Mouse (Mus musculus) heart, postnatal 10 days (tissue): ENCODE data around the gene Rab3c. TPM values are rescaled to one million over a fixed set of nuclear protein-coding genes. Genes with fewer than 3 reads are reported as not detected.

ENCODE experiments used
- DNase-seq, 2 experiments: peaks; one replicate each; pipeline ENCODE4 v3.0.0; 2021
- intact Hi-C: fragments of 180-260 bp; cut with DNase I; formaldehyde crosslinking; loops from one replicate; pipeline ENCODE4 v1.15.1; 2025
- total RNA-seq, 2 experiments: library from RNA; stranded (reverse); gene quantifications; 2 replicates each; pipeline ENCODE4 v1.2.3; 2021

Gene Rab3c
- total RNA-seq, 2 experiments from 2014 or later, result 0.24 to 0.25 TPM

DNA sequence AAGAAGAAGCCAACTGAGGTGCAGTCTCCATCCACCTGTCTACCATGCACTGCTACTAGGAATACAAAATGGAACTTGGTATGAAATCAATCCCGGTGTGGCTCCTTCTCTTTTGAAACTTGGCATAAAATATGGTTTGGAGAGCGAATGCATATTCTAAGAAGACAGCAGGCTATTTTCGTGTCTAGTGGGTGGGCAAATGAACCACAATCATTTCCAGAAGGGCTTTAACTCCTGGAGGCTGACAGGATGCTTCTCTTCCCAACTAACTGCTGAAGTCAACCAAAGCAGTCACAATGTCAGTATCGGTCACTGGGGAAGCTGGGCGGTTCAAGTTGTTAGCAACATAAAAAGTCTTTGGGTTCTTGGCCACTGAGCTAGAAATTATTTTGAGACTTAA, 81.9 kb downstream of the Rab3c start:
- intact Hi-C loops, result no loop called here
- DNase-seq, result no peak

DNA sequence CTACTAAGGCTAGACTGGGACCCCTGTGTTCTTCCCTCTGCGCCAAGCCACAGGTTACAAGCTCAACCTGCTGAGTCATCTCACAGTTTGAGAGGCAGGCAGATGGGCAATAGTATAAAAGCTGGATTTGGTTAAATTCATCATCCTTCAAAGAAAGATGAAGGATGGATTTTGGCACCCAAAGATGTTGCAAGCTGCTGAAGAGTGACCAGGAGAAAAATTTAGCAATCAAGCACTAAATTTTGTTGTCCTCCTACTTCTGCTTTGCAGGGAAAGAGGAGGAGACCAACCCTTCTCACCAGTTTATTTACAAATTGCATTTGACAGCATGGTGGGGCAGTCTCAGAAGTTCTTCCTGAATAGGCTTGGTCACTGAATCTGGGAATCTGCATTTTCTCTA, 90.8 kb downstream of the Rab3c start:
- intact Hi-C loops, result no loop called here
- DNase-seq, result no peak

DNA sequence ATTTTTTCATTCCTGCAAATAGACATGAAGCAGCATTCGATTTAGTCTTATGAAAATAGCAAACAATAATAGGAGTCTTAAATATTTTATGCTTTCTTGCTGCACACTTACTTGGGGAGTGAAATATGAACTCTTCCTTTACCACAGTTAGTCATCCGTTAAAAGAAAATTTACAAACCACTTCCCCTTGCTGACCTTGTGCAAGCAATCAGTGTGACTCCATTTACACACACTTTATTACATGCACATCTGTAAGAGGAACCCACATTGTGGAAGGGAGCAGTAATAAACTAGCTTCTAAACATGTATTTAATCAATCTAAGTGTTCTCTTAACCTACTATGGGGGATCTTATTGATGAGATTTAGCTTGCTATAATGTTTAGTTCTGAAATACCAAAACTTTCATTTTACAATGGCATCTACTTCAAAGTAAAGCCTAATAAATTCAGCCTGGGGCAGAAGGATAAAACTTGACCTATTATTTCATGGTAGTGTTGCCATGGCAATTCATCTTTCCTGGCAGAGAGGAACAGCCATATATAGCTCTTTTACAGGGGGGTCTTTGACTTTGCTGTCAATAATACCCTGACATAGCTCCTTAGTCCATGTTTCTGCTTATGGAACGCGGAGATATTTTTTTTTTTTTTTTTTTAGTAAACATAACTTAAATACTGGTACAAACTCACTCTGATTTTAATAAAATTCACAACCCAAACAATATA, 95.7 kb downstream of the Rab3c start:
- no peak for DNase-seq
- intact Hi-C loops, result no loop called here

DNA sequence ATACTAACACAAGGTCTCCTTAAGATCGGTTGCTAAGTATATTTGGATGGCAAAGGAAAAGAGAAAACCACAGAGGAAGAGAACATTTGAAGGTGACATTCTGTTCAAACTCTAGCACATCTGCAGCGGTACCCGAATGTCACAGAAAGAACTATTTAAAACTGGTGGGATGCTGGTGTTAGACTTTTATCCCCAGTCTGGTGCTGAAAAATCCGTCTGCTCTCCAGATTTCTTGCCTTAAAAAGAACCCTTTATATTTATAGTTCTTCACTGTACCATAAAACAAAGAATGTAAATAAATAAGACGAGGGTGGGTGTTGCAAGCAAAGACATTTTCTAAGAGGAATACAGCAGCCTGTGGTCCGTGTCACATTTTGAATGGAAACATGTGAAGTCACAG, 105.1 kb downstream of the Rab3c start:
- intact Hi-C loops, result no loop called here
- no peak for DNase-seq

DNA sequence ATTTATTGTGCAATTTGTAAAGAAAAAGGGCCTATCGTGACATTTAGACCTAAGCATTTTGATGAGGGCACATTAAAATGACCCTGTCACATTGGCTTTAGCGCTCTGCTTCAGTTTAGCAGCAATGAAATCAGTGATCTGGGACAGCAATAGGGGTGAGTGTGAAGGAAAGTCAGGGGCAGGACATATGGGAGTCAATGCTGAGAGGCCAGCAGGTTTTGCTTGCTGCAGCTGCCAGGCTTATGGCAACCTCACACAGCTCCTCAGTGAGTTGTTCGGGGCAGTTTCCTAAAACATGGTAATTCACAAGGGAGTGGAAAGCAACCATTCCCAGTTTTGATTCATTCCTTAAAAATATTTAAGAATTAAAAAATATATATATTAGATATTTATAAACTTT, 111.1 kb downstream of the Rab3c start:
- intact Hi-C loops, result no loop called here
- DNase-seq, result no peak

DNA sequence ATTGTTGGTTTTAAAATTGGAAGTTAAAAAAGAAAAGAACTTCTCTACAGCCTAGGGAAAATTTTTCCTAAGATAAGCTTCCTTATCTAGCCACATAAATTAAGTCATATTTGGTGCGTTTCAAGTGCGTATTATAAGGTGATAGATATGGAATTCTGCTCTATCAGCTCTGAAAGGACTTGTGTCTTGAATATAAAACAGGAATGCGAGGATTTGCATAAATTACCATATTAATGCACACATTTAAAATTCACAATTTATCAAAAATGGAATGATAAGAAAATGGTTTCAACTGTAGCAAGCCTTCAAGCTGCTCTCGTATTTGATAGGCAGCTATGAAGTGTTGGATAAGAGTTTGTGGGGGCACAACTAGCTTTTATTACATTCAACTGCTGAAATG, 111.6 kb downstream of the Rab3c start:
- intact Hi-C loops, result no loop called here
- DNase-seq, result no peak

DNA sequence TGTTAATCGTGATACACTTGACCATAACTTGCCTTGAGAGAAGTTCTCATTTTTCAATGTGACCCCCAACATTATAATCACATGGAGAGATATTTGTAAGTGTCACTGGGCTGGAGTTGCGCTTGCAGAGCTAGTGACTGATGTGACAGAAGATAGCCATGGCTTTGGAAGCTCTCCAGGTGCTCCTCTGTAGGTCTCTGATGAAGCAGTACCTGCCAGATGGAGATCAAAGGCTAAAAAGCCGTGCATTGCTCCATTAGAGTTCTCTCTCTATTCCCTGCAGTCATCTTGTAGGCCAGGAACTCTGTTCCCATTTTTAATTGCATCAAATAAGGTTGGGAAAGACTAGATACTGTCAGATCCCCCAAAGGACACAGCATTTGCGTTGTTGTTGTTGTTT, 112.2 kb downstream of the Rab3c start:
- DNase-seq, result no peak
- intact Hi-C loops, result no loop called here

DNA sequence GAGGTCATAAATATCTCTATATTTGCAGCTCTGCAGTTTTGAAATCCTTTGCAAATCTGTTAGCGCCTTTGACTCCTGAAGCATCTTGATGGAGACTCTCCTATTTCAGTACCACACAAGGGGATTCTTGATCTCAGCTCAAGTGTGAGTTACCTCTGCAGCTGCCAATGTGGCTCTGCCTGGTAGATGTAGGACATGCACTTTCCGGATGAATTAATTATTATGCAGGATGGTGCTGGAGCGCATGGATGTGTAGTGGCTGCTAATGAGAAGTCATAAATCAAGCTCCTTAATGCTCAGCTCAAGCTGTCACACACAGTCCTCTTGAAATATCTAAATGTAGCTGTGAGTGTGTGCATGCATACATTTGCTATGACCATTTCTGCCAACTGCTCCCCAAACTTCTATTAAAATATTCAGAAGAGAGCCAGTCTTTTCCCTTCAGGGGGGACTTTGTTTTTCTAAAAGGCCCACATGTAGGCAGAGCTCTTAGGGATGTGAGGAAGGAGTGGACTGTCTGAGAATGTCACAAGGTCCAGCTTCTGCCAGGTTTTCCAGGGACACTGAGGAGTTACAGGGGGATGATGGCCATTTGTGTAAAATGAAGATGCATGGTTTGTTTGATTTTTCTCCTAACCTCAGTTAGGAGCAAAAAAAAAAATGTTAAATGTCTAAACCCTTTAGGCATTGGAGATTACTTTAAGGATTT, 114.0 kb downstream of the Rab3c start:
- intact Hi-C loops, result no loop called here
- no peak for DNase-seq

DNA sequence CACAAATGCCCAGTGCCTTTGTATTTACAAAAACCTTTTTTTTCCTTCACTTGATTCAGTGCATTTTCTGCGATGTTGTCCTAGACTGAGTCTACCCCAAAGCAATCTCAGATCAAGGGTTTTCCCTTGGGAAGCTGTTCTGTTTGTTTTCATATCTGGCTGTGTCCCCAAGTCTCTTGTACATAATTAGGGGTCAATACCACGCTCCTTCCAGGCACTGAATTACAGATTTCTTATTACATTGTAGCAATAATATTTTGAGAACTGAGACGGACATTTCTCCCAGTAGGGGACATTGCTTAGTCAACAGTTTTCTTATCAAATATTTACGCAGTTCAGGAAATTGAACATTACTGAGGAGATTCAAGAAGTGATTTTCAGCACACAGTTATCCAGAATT, 120.8 kb downstream of the Rab3c start:
- intact Hi-C loops, result no loop called here
- no peak for DNase-seq

DNA sequence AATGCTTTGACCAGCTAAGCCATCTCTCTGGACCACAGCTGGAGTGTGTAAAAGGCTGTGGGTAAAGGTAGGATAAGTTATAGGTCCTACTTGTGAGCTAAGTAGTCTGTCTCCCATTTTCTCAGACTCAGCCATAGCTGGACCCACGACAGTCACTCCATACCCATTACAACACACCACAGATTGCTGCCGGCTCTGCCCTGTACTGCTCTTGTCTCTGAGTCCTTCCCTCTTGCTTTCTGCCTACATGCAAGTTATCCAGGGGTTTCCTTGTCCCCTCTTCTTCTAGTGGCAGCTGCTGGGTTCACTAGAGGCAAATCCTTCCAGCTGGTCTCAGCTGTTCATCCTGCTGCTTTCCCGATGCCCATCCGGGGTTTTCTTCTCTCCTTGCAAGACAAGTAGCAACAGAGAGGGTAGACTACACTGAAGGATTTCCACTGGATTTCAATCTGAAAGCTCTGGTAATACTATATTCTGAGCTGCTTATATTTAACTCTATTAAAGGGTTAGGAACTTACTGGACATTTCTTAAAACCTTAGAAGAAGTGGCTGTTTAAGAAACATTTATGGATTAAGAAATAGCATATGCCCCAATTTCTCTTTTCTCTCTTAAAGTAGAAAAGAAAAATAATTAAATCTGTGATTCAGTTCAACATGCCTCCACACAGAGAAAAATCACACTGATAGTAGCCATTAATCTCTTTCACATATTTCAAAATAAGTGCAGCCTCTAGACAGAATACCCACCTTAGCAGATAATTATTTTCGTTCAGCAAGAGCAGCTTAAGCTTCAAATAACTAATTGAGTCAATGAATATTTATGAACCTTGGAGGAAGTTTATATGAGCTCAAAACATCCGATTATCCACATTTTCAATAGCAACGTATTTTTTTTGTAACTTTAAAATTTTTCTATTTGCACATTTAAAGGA, 121.9 kb downstream of the Rab3c start:
- intact Hi-C loops, result no loop called here
- DNase-seq, result peak; percentile 13 to 35

DNA sequence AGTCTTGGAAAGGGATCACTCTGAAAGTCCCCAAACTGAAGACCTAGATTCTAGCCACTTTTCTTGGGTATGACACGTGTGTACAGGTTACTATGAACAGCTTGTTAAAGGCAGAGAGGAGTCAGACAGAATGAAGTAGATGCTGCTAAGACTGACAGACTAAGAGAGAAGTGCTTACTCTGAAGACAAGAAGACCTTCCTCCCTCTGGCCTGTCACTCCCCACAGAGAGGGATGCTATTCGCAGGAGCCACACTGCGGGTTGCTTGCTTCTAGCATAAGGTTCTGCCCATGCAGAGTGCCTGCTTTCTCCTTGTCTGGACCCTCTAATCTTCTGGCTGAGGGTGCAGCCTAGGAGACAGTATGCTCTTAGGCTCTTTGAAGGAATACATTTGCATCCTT, 135.3 kb downstream of the Rab3c start:
- DNase-seq, result no peak
- intact Hi-C loops, result no loop called here

DNA sequence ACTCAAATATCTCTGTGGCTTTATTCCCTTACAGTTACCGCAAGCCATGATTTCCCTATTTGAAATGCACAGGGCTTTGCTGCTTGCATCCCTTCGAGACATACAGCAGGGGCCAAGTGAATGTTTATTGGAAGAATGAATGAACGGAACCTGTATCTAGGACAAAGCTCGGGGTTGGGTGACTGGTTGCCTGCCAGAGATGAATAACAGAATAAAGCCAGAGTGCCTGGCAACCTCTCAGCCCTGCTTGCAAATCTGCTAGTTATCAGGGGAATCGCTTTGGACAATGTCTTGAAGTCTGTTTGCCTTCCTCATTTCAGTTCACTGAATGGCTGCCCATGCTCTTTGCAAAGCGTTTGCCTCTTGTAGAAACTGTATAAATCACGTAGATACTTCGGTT, 135.8 kb downstream of the Rab3c start:
- no peak for DNase-seq
- intact Hi-C loops, result no loop called here

DNA sequence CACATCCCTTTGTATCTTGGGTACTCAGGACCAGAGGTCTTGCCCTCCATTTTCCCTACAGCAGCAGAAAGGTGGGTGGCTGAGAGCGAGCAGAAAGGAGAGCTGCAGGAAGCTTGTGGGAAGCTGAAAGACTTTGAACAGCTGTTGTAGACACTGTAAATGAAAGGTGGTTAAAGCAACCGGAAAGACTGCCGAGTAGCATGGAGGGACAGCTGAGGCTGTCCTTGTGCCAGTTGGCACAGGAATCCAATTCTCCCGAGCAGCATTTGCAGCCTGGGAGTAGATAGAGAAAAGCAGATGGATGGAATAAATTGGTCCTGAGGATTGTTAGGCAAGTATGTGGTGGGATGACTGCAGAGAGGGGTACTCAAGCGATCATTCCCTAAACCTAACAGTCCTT, 141.5 kb downstream of the Rab3c start:
- DNase-seq, result peak; percentile 9 to 11
- intact Hi-C loops, result no loop called here

DNA sequence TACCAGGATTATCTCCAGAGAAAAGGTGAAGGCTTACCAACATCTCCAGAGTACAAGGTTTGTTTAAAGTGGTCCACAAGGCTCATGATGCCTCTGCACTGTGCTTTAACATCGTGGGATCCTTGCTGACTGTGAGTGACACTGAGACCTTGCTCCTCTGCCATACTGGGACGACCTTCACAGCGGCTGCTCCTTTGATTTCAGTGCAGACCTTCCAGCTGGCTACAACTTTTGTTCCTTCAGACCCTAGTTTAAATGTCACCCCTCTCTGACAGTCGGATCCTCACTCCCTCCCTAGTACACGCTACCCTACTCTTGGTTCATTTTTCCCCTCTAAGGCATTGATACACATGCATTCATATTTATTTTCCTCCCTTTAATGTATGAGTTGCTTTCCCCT, 142.2 kb downstream of the Rab3c start:
- intact Hi-C loops, result no loop called here

DNA sequence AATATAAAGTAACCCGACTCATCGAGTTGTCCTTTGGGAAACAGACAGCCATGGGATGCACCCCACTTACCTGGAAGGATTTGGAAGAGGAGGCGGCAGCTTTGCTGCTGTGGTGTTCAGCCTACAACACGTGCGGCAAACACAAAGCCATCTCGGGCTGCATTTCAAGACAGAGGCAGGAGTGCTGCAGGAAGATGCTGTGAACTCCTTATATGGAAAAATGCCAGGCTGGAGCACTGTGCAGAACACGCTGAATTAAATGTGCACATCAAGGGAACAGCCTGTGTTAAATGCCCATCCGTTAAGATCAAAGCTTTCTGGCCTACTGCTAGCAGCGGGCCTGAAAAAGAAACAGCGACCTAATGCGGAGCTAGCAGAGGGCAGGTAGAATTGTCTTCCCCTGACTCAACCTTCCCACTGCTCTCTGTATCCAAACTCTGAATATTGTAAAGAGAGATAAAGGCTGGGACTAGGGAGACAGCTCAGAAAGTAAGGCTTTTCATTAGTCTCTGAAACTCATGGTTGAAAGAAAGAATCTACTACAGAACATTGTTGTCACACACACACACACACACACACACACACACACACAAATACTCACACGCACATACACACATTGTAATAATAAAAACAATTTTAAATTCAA, 153.1 kb downstream of the Rab3c start:
- intact Hi-C loops, result no loop called here
- DNase-seq, result no peak

More for the DNA sequence above, 142.2 kb downstream of the Rab3c start:
- DNase-seq, result no peak

DNA sequence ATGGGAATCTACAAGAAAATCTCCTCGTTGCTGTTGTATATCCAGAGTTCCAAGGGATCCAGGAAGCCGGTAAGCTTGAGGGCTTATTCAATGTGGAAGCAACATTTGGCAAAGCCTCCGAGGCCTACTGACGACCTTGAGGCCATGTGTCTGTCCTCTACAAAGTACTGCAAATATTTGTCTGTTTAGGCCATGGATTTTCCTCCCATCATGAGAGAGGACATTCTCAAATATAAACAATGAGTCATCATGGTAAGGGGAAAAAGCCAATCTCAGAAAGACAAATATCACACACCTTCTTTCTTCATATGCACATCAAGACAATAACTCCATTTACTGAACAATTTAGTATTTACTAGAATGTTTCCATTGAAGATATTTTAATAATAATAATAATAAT, 158.0 kb downstream of the Rab3c start:
- DNase-seq, result no peak
- intact Hi-C loops, result no loop called here

DNA sequence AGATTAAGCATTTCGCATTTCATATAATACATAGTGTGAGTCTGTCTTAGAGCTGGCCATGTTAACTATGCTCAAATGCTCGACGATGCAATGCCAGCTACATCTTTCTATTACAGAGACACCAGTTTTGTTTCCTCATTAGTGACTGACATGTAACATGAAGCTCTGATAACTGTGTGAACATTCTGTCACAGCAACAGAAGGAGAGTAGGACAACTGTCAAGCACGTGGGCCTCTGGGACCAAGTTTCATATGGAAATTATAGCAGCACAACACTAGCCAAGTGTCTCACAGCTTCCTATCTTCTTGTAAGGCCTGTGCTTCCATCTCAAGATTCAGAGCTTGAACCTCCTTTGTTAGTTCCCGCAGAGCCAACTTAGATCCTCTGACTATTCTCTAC, 163.9 kb downstream of the Rab3c start:
- intact Hi-C loops, result no loop called here
- DNase-seq, result no peak

DNA sequence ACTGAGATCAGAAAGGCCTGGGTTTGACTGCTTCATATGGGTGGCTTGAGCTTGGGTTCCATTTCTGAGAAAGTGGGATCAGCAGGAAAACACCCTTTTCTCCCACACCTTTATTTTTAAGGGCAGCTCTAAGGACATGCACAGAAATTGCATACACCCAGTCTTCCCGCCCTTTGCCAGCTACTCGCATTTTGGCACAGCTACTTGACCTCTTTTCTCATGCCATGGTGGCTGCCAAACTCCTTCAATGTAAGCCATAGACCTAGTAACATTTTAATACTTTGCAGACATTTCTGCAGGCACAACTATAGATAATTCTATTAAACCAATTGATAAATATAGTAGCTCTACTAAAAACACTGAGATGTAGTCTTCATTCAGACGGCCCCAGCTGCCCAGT, 164.5 kb downstream of the Rab3c start:
- no peak for DNase-seq
- intact Hi-C loops, result no loop called here

DNA sequence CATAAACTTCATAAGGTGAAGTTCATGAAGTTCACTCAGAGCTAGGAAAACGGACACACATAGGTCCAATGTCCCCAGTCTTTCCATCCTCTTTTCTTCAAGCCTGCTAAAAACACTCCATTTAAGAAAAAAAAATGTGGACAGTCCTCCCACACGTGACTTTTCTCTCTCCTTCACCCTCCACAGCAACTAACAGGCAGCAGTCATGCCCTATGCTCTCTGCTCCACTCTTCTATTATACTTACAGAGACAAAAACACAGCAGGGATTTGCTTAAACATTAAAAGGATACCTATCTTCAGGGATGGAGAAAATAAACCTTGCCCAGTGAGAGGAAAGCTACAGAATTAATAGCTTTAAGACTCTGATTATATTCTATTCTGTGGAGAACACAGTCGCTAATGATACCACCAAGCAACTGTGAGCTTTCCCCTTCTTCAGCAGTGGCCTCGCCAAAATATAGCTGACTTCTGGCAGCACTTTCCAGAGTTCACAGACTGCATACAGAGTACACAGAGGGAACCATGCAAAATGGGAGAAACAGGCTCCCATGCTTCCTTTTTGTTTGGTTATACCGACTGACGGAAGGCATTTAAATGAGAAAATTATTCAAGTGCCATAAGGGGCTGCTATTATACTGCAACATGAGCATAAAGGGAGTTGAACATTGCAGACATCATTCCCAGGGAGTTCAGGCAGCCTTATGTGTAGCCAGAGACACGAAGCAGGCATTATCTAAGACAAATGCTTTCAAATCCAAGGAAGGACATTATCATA, 165.7 kb downstream of the Rab3c start:
- DNase-seq, result no peak
- intact Hi-C loops, result no loop called here

DNA sequence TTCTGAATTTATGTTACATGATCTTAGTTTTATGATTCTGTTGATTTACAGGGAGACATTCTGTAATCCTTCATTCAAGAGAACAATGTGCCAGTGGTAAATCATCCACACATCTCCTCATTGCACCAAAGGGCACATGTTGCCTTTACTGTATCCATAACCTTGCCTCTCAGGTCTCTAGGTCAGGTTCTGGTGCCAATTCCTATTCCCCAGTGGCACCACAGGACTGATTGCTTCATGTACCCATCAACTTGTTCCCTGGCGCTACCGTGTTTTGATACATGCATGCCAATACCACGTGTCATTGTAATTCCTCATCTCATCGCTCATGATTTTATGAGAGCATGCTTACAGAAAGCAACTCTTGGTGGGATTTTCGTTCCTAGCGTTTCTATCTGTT, 167.1 kb downstream of the Rab3c start:
- no peak for DNase-seq
- intact Hi-C loops, result no loop called here
